Mouse (Mus musculus): ENCODE data around the gene 1700025C18Rik.

GRCm38 (mm10) chr2:165092393-165092792, 1.8 kb upstream of the 1700025C18Rik start:
- TF ChIP-seq POLR2A (IDR thresholded peaks at IDR 0.05; ENCODE audit: insufficient read depth, low read depth, low read length) = no peak
- no peak for TF ChIP-seq CTCF (IDR thresholded peaks at IDR 0.05; ENCODE audit: insufficient read depth, low read depth, low read length)

Data from olfactory bulb, adult 2 months (tissue).